ENCODE assay signal across 8 mouse cellular contexts in the genomic region with DNA sequence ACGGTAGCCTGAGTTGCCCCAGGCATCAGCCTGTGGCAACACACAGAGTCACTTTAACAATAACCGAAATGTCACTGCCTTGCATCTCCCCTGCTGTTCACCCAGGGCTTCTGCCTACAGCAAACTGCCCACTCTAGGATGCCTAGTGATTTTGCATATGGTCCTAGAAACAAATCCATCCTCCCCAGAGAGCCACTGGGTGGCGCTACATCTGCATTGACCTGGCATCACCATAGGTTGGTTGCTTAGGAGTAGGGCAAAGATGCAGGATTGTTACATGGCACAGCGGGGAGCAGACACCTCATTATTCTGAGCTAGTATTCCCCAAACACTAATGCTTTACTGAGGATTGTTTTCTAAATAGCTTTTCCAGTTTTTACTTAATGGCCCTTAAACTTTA.
DNase-seq lines count a peak whose midpoint lies in the region; ATAC-seq lines count a peak whose summit lies in the region.

No protein-coding gene starts in this region.

- DNase-seq in kidney, adult 11 months: peak; percentile 20
- peak; percentile 41 for DNase-seq in CD4-positive helper T cell, adult 2 months (ENCODE audit: low read depth, low spot score)
- peak; percentile 62 for DNase-seq in adipocyte (ENCODE audit: low spot score)
- peak; percentile 40 for DNase-seq in heart, postnatal 4 days
- DNase-seq in naive thymus-derived CD4-positive, alpha-beta T cell, adult 2 months (ENCODE audit: low read depth): peak; percentile 45
- DNase-seq in right cerebral cortex, postnatal 25 days: no peak
- no peak for DNase-seq in limb, embryonic 10.5 days (ENCODE audit: low spot score)

- H3K4me3 ChIP-seq in kidney, embryonic 15.5 days (replicated peaks): no peak overlapping the region
- no peak overlapping the region for H3K4me3 ChIP-seq in limb, embryonic 10.5 days

- H3K9me3 ChIP-seq in kidney, embryonic 15.5 days (replicated peaks): no peaks in the 10 kb centered on the region
- H3K9me3 ChIP-seq in limb, embryonic 10.5 days (replicated peaks): no peaks in the 10 kb centered on the region

- no peak overlapping the region for H3K27ac ChIP-seq in kidney, embryonic 15.5 days
- H3K27ac ChIP-seq in limb, embryonic 10.5 days: no peak overlapping the region

- no peaks in the 10 kb centered on the region for H3K4me1 ChIP-seq in kidney, embryonic 15.5 days
- peaks cover 21% of the 10 kb centered on the region for H3K4me1 ChIP-seq in limb, embryonic 10.5 days

- no peak overlapping the region for H3K9ac ChIP-seq in kidney, embryonic 15.5 days

- no peaks in the 10 kb centered on the region for H3K36me3 ChIP-seq in kidney, embryonic 15.5 days
- H3K36me3 ChIP-seq in limb, embryonic 10.5 days: no peaks in the 10 kb centered on the region

- no peak for ATAC-seq in kidney, embryonic 15.5 days (replicated peaks; ENCODE audit: low FRiP score)

- 0 out of 2 replicates have a peak, but pooled peaks cover 4% of the 10 kb centered on the region for H3K27me3 ChIP-seq in kidney, embryonic 15.5 days
- H3K27me3 ChIP-seq in limb, embryonic 10.5 days (ENCODE audit: low read depth, poor library complexity, severe bottlenecking): peaks cover 6% of the 10 kb centered on the region; the same call in 1 of the 2 replicates

- no peak overlapping the region for H3K4me2 ChIP-seq in kidney, embryonic 15.5 days

- 87% methylated on average over 4 of the region's 4 CpGs for WGBS in kidney, embryonic 15.5 days
- WGBS in limb, embryonic 10.5 days: 77% methylated on average over 4 of the region's 4 CpGs

Comparison
In these comparisons a context has a peak if more than half of its experiments do, and no peak if none do; other contexts are left out.
1. DNase-seq: peak in kidney, adult 11 months (single experiment), CD4-positive helper T cell, adult 2 months (single experiment), adipocyte (single experiment), heart, postnatal 4 days (single experiment) and naive thymus-derived CD4-positive, alpha-beta T cell, adult 2 months (single experiment); none in right cerebral cortex, postnatal 25 days (single experiment) and limb, embryonic 10.5 days (single experiment).